Mouse (Mus musculus): Measurements from ENCODE around the gene Cog8.

Cog8 gene

DNA sequence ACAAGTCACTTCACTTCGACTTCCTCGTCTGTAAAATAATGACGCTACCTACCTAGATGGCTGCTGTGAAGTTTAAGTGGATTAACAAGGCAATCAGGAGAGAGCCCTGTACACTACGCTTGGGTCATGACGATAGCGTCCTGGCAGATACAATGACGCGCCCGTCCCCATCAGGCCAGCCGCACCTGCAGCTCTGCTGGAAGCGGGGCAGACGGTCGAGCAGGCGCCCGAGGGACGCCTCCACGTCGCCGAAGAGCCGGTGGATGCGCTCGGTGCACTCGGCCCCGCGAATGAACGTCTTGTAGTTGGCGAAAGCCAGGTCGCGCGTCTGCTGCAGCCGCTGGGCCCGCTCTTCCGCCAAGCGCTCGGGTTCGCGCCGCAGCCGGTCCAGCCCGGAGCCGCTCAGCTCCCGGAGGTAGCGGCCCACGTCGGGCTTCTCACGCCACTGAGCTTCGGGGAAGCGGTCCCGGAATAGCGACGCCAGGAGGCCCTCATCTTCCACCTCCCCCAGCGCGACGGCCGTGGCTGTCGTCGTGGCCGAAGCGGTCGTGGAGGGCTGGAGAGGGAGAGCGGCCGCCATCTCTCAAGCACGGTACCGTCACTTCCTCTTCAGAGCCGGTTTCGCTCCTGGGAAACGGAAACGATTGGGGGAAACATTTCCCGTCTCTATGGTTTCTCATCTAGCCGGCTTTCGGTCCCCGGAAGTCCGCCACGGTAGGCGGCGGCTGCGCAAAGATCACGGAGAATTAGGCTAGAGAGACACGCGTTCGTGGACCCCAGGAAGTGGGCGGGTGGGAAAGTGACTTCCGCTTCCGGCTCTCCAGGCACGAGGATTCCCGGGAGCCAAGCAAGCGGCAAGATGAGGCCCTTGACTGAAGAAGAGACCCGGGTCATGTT lies at the start of gene Cog8, which contains the start of gene Nip7:
Cog8 (minus strand) TSS at position 614 of the 897 bp plus-strand sequence.
Nip7 (plus strand) TSS at position 802 of the 897 bp plus-strand sequence.
- peak; percentile 98 for DNase-seq (ENCODE audit: low spot score)

GRCm38 (mm10) chr8:107104547-107104946 lies 48.1 kb upstream of the Cog8 start:
- peak; percentile 79 for DNase-seq (ENCODE audit: low spot score)

- DNase-seq (ENCODE audit: low spot score): no peak
These were observed 44.1 kb upstream of the Cog8 start for GRCm38 (mm10) chr8:107100635-107101034.

DNA sequence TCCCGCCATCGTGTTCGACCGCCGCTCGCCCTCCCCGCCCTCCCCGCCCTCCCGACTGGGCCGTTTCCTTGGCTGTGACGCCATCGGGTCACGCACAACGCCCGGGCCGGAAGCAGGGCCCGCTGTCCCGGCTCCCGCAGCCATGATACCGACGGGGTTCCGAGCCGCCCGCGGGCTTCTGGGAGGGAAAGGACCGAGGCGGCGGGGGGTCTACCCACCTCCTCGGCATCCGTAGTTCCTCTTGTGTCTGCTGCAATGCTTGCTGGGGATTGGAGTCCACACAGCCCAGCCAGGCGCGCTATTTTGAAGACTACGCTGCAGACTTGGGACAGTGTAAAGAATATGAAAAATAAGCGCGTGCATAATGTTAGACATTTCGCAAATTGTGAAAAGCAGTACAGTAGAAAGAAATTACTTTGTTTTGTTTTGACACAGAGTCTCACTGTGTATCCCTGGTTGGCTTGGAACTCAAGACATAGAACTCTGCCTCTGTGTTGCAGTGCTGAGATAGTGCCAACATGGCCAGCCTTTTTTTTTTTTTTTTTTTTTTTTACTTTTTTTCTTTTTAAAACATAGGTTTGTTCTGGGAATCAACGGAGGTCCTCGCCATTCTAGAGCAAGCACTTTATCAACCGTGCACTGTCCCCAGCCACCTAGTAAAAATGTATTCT lies 40.0 kb upstream of the Cog8 start, which contains the start of gene Terf2:
Terf2 (minus strand) TSS at position 182 of the 671 bp plus-strand sequence.
- peak; percentile 96 for DNase-seq (ENCODE audit: low spot score)

- no peak for DNase-seq (ENCODE audit: low spot score)
These were observed 39.4 kb upstream of the Cog8 start for GRCm38 (mm10) chr8:107095717-107096365.

- DNase-seq (ENCODE audit: low spot score): no peak
These were observed 34.0 kb upstream of the Cog8 start for GRCm38 (mm10) chr8:107090531-107090930.

DNA sequence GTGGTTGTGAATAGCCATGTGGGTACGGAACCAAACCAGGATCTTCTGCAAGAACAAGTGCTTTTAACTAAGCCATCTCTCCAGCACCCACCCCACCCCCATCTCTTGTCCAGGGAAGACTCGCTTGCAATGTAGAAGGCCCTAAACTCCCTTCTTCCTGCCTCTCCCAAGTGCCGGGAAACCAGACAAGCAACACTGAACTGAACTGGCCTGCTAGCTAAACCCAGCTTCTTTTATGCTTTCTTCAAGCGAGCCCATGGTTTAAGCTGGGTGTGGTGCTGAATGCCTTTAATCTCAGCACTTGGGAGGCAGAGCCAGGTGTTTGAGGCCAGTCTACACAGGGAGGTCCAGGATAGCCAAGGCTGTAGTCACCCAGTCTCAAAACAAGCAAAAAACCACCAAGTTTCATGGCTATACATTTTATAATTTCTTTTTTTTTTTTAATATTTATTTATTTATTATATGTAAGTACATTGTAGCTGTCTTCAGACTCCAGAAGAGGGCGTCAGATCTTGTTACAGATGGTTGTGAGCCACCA lies 32.1 kb upstream of the Cog8 start:
- DNase-seq (ENCODE audit: low spot score): no peak

DNA sequence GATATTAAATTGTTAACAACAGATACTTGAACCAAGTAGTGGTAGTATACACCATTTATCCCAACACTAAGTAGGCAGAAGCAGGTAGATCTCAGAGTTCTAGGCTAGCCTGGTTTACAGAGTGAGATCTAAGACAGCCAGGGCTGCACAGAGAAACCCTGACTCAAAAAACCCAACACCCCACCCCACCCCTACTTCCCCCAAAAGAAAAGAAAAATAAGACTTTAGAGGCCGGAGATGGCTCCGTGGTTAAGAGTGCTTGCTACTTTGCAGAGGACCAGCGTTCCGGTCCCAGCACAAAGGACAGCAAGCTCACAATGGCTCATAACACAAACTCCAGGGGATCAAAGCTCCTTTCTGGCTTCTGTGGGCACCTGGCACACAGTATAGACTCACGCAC lies 29.5 kb upstream of the Cog8 start:
- no peak for DNase-seq (ENCODE audit: low spot score)

DNA sequence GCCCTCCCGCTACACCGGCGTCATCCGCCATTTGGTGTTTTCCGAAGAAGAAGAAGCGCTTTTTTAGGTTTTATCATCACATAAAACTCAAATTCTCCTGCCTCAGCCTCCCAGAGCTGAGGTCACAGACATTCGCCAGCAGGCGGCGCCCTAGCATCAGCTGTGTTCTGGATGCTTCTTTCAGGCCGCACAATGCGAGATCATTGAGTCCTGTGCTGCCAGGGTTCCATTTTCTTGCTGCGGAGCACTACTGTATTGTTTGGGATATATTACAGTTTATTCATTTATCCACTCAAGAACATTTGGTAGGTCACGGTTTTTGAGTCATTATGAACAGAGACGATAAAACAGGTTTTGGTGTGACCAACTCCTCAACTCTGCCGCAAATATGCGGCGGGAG lies 28.9 kb upstream of the Cog8 start:
- DNase-seq (ENCODE audit: low spot score): no peak

DNA sequence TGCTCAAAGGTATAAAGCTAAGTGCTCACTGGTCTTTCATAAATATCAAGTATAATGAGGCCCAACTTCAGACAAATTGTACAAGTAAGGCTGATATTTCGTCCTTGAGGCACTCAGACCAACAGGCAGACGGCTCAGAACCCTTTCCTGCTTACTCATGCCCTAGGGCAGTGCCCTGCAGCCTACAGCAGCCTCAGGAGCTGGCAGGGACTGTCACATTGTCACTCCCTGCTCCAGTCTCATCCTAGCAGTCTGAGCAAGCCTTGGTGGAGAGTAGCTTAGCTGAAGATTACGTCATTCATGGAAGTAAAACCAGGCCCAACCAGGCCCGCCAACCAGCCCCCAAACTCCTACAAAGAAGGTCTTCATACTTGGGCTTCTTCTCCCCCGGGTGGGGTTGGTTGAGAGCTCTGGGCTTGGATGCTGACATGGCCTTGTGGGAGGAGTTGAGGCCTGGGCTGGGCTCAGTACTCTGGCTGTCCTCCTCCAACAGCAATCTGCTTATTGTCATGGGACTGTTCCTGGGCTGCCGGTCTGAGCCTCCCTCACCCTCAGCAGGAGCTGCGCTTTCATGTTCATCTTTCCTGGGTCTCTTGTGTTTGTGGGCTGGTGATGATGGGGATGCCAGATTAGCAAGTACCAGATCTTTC lies 19.9 kb upstream of the Cog8 start:
- no peak for DNase-seq (ENCODE audit: low spot score)

GRCm38 (mm10) chr8:107074128-107074527 lies 17.6 kb upstream of the Cog8 start:
- no peak for DNase-seq (ENCODE audit: low spot score)

- no peak for DNase-seq (ENCODE audit: low spot score)
These were observed 17.2 kb upstream of the Cog8 start for GRCm38 (mm10) chr8:107073706-107074105.

DNA sequence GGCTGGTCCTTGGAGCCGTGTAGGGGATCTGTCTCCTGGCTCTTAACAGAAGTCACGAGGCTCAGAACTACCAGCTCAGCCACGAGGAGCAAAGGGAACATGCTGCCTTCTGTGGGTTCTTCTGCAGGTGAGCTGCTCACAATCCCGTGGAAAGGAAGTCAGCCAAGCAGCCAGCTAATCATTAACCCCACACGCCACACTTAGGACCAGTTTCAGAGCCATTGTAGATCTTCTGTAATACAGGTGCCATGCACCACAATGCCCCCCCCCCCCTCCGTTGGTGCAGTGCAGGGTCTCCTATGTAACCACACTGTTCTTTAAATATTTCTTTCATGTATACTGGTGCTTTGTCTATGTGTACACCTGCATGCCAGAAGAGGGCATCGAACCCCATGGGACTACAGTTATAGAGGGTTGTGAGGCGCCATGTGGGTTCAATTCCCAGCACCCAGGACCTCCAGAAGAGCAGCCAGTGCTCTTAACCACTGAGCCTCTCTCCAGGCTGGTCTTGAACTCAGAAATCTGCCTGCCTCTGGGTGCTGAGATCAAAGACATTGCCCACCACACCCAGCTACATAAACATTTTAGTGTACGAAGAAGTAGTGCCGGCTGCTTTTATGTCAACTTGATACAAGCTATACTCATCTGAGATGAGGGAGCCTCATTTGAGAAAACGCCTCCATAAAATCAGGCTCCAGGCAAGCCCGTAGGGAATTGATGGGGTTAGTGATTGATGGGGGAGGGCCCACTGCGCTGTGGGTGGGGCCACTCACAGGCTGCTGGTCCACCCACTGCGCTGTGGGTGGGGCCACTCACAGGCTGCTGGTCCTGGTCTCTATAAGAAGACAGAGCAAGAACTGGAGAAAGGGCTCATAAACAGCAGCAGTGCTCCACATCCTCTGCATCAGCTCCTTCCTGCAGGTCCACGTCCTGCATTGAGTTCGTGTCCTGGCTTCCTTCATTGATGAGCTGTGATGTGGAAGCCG lies 9.3 kb upstream of the Cog8 start, which contains the start of gene Tmed6:
Tmed6 (minus strand) TSS at position 134 of the 986 bp plus-strand sequence.
- peak; percentile 43 for DNase-seq (ENCODE audit: low spot score)

DNA sequence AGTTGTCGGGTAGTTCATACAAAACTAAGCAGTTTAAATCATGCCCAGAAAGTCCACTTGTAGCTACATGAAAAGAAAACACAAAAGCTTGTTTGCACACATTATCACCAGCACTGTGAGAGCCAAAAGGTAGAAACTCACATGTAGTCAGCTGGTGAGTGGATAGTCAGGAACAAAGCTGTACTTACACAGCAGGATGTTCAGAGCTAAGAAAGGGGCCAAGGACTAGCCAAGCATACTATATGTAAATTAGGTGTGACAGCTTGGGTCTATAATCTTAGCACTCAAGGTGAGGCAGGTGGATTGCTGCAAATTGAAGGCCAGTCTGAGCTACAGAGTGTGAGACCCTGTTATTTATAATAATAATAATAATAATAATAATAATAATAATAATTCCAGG lies 6.1 kb upstream of the Cog8 start:
- no peak for DNase-seq (ENCODE audit: low spot score)

- DNase-seq (ENCODE audit: low spot score): no peak
These were observed 482 bp upstream of the Cog8 start for GRCm38 (mm10) chr8:107056973-107057369.

DNA sequence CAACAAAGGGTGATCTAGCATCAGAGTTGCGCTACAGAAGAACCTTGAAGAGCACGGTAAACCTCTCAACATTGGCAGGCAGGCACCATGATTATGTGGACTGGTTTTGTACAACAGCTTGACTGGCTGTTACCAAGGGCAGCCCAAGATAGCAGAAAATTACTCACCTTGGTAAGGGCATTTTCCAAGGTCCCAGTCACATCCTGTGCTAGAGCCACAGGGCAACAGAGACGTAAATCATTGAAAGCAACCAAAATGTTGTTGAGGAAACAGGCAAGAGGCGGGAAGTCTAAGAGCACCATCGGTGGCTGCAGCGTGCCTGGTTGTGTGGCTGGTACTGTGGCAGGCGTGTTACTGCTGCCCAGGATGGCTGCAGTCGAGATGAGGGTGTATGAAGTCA lies 4.4 kb downstream of the Cog8 start:
- no peak for DNase-seq (ENCODE audit: low spot score)

- DNase-seq (ENCODE audit: low spot score): no peak
These were observed 7.0 kb downstream of the Cog8 start for GRCm38 (mm10) chr8:107049480-107049879.

GRCm38 (mm10) chr8:107048061-107048941 lies 8.2 kb downstream of the Cog8 start, which contains the start of gene Pdf:
TSS of gene Pdf (minus strand) at chr8:107048614.
- DNase-seq (ENCODE audit: low spot score): peak; percentile 78

DNA sequence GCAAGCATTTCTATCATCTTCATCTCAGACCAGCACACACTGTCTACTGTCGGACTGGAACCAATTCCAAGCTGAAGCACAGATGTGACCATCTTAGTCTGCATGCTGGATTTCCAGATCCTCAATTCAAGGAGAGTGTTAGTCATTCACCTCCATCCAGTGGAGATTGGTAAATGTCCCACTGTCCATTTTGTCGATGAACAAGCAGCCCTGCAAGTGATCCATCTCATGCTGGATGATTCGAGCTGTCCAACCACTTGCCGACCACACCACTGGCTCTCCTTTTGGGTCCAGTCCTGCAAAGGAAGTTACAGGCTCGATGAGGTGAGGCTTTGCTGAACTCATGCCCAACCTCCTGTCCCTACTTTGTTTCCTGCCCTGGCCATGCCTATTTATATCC lies 9.5 kb downstream of the Cog8 start:
- no peak for DNase-seq (ENCODE audit: low spot score)

Measured in lung, postnatal 25 days (tissue).